Mouse (Mus musculus) lung, postnatal 0 days (tissue): ENCODE measurements around the gene Gtf3c6. TPM values are rescaled to one million over a fixed set of nuclear protein-coding genes. Genes with fewer than 3 reads are reported as not detected.
A peak's percentile ranks its signal among the peaks of the same experiment; 100 is the strongest.

Experiments used
- ATAC-seq: fragments of 200-750 bp; cut with Nextera tagmentation; 2 replicates; pipeline ENCODE4 v1.8.0; 2017; ENCODE audit warnings: moderate library complexity
- DNase-seq: peaks from one replicate; pipeline ENCODE4 v3.0.0-alpha.2; 2016; ENCODE audit warnings: low spot score
- H3K27ac ChIP-seq: fragments of 300-500 bp; sonication (generic); 2 replicates; pipeline ENCODE4 v1.5.1; 2014; ENCODE audit warnings: antibody characterized with exemption, mild to moderate bottlenecking, low read length, mixed read lengths
- H3K27me3 ChIP-seq: fragments of 300-500 bp; sonication (generic); replicated peaks from 2 replicates; pipeline ENCODE4 v1.6.1; 2014; ENCODE audit warnings: low read length, mixed read lengths; ENCODE audit not compliant: insufficient read depth
- H3K36me3 ChIP-seq: fragments of 300-500 bp; sonication (generic); 2 replicates; pipeline ENCODE4 v1.6.1; 2014; ENCODE audit warnings: low read length, mixed read lengths; ENCODE audit not compliant: insufficient read depth
- H3K4me1 ChIP-seq: fragments of 300-500 bp; sonication (generic); 2 replicates; pipeline ENCODE4 v1.6.1; 2014; ENCODE audit warnings: antibody characterized with exemption, low read depth, low read length, mixed read lengths; ENCODE audit not compliant: insufficient read depth
- H3K4me2 ChIP-seq: fragments of 300-500 bp; sonication (generic); replicated peaks from 2 replicates; pipeline ENCODE4 v1.6.1; 2014; ENCODE audit warnings: low read depth, mild to moderate bottlenecking, low read length, moderate library complexity, mixed read lengths
- H3K4me3 ChIP-seq: fragments of 300-500 bp; sonication (generic); 2 replicates; pipeline ENCODE4 v1.5.1; 2014; ENCODE audit warnings: low read depth, low read length
- H3K9ac ChIP-seq: fragments of 300-500 bp; sonication (generic); replicated peaks from 2 replicates; pipeline ENCODE4 v1.6.1; 2014; ENCODE audit warnings: low read depth, mild to moderate bottlenecking
- H3K9me3 ChIP-seq: fragments of 300-500 bp; sonication (generic); 2 replicates; pipeline ENCODE4 v1.6.1; 2016; ENCODE audit warnings: low read length, mixed read lengths
- CTCF ChIP-seq: IDR thresholded peaks from 2 replicates; pipeline ENCODE4 v1.5.1; 2016; ENCODE audit warnings: antibody characterized with exemption, mild to moderate bottlenecking
- EP300 ChIP-seq: IDR thresholded peaks from 2 replicates; pipeline ENCODE4 v1.6.1; 2016; ENCODE audit warnings: antibody characterized with exemption, mild to moderate bottlenecking, control low read depth
- WGBS: fragments of 180-500 bp; shearing (Covaris S2); extraction: QIAGEN DNeasy Blood & Tissue Kit; methylation state at CpG from one replicate; pipeline ENCODE4 v1.1.7; 2014; 5-methylcytosine and 5-hydroxymethylcytosine counted together
- polyA plus RNA-seq: library from polyadenylated mRNA; unstranded; fragments of >200 nt; fragmentation: Nextera tagmentation; extraction: Ambion mirVana; gene quantifications from 2 replicates; pipeline ENCODE4 v1.2.1, GENCODE M21; 2015

Gene Gtf3c6
- polyA plus RNA-seq, 1 experiment from 2014 or later = 35.2 TPM

DNA sequence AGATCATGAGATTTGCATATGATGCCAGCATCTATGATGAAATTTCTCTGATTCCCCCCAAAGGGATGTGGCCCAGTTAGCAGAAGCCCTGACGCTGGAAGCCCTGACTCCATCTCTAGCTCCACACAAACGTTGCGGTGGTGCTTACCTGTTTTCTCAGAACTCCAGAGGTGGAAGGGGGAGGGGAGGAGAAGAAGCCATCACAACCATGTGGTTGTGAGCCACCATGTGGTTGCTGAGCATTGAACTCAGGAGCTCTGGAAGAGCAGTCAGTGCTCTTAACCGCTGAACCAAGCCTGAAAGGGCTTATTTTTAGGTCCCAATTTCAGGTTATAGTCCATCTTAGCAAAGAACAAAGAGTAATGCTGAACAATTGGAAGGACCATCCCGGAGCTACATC lies 2.4 kb upstream of the Gtf3c6 start:
- 57% methylated on average over 5 of the region's 5 CpGs for WGBS

DNA sequence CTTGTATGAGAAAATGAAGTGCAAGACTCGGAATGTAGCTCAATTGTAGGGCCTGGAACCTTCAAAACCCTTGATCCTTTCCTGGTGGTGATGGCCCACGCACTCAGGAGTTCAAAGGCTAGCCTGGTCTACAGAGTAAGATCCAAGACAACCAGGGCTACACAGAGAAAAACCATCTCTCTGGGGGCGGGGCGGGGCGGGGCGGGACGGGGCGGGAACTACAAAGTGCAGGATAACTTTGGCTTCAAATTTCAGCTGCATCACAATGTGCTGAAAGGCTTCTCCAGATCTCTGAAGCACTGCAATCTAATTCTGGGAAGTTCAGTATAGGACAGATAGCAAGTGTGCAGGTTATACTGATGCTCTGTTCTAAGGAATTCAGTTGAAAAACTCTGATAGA lies 1.6 kb upstream of the Gtf3c6 start:
- DNase-seq = no peak
- no peak for ATAC-seq
- no peaks in the 10 kb centered on the region for H3K36me3 ChIP-seq
- no peak overlapping the region for H3K9ac ChIP-seq
- no peaks in the 10 kb centered on the region for H3K27me3 ChIP-seq
- no peak overlapping the region for H3K27ac ChIP-seq
- no peak overlapping the region for H3K4me3 ChIP-seq
- no peaks in the 10 kb centered on the region for H3K9me3 ChIP-seq
- H3K4me2 ChIP-seq = peak overlapping the region; percentile 77; the same call in 1 of the 2 replicates
- H3K4me1 ChIP-seq = no peaks in the 10 kb centered on the region; the same call in 1 of the 2 replicates
- TF ChIP-seq EP300 = no peak
- WGBS = 16% methylated on average over 8 of the region's 8 CpGs

More for the DNA sequence above, 2.4 kb upstream of the Gtf3c6 start:
- Histone ChIP-seq H3K9me3 (no peaks in the 10 kb centered on the region), H3K9ac (no peak overlapping the region), H3K27me3 (no peaks in the 10 kb centered on the region), H3K4me1 (no peaks in the 10 kb centered on the region; the same call in 1 of the 2 replicates), H3K27ac (no peak overlapping the region), H3K4me2 (no peak overlapping the region), H3K4me3 (no peak overlapping the region), H3K36me3 (no peaks in the 10 kb centered on the region)
- DNase-seq (no peak), ATAC-seq (no peak)
- TF ChIP-seq EP300 (no peak), CTCF (no peak)

DNA sequence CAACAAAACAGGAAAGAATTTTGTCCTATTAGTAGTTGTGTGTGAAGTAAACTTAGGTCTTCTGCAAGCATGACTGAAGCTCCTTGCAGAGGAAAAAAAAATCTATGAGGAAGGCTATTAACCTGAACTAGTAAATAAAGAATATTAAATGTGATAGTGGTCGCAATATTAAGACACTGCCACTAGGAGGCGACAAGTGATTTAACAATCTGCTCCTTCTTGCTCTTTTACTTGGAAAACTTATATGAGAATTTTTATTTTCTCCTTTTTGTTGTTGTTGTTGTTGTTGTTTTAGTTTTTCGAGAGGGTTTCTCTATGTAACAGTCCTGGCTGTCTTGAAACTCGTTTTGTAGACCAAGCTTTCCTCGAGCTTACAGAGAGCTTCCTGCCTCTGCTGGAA lies 1.1 kb upstream of the Gtf3c6 start:
- H3K4me3 ChIP-seq = 0 out of 2 replicates have a peak overlapping the region, but pooled peaks have one; percentile 61
- ATAC-seq (no peak), DNase-seq (peak; percentile 82)
- 0% methylated on average over 5 of the region's 5 CpGs for WGBS
- no peaks in the 10 kb centered on the region for H3K9me3 ChIP-seq
- peak; percentile 75 for TF ChIP-seq CTCF
- 0 out of 2 replicates have a peak, but pooled peaks have one; percentile 4 for TF ChIP-seq EP300
- H3K27ac ChIP-seq = peak overlapping the region; percentile 91
- H3K4me1 ChIP-seq = no peaks in the 10 kb centered on the region; the same call in 1 of the 2 replicates
- H3K36me3 ChIP-seq = no peaks in the 10 kb centered on the region
- H3K27me3 ChIP-seq = no peaks in the 10 kb centered on the region
- H3K4me2 ChIP-seq = peak overlapping the region; percentile 77
- H3K9ac ChIP-seq = peak overlapping the region; percentile 50; the same call in 1 of the 2 replicates

DNA sequence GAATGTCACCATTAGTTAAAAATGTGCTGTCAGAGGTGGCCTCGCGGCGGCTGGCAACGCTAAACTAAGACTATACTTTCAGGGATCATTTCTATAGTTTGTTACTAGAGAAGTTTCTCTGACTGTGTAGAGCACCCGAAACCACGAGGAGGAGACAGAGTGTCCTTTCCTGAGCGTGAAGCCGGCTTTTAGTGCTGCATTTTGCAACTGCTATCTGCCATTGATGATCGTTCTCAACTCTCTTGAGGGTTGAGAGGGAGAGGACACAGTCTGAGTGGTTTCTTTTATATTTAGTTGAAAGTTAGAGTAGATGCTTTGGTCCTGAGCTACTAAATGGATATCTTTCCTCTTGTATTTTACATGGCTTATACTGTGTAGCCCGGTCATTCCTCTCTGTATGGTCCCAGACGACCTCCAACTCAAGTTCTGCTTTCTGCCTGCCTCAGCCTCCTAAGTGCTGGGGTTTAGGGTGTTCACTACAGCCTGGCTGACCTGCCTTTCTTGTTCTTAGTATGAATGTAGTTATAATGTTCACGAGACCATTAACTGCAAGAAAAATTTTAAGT lies 576 bp upstream of the Gtf3c6 start:
- no peaks in the 10 kb centered on the region; the same call in 1 of the 2 replicates for H3K4me1 ChIP-seq
- peak overlapping the region; percentile 91 for H3K27ac ChIP-seq
- H3K4me3 ChIP-seq = peak overlapping the region; percentile 61
- TF ChIP-seq EP300 (0 out of 2 replicates have a peak, but pooled peaks have one; percentile 7), CTCF (peak; percentile 72)
- H3K4me2 ChIP-seq = peak overlapping the region; percentile 77
- peak; percentile 68 for ATAC-seq
- H3K27me3 ChIP-seq = no peaks in the 10 kb centered on the region
- peak; percentile 94 for DNase-seq
- H3K36me3 ChIP-seq = peaks cover 3% of the 10 kb centered on the region; the same call in 1 of the 2 replicates
- under 1% methylated on average over 12 of the region's 12 CpGs for WGBS
- no peaks in the 10 kb centered on the region for H3K9me3 ChIP-seq
- peak overlapping the region; percentile 50 for H3K9ac ChIP-seq

DNA sequence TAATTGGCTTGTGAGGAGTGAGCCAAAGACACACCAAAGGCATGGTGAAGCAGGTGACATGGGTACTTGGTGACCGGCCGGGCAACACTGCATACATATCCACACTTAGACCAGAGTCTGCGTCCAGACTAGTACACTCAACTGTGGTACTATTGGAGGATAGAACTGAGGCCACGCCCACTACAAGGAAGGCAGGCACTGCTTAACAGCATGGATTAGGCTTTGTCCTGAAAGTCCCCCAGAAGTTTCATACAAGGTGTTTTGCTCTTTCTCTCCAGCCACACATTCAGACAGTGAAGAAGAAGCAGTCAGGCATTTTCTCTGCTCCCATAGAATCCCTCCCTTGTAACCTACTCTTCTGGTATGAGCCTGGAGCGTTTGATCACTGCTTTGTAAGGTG lies 1.2 kb downstream of the Gtf3c6 start:
- Histone ChIP-seq H3K4me1 (no peaks in the 10 kb centered on the region; the same call in 1 of the 2 replicates), H3K27me3 (no peaks in the 10 kb centered on the region), H3K9me3 (no peaks in the 10 kb centered on the region), H3K4me2 (peak overlapping the region; percentile 77), H3K27ac (peak overlapping the region; percentile 91; the same call in 1 of the 2 replicates), H3K36me3 (peaks cover 3% of the 10 kb centered on the region; the same call in 1 of the 2 replicates), H3K4me3 (peak overlapping the region; percentile 61), H3K9ac (peak overlapping the region; percentile 50)
- TF ChIP-seq CTCF (no peak), EP300 (no peak)
- ATAC-seq = peak; percentile 69
- 1% methylated on average over 5 of the region's 5 CpGs for WGBS
- DNase-seq = peak; percentile 88

DNA sequence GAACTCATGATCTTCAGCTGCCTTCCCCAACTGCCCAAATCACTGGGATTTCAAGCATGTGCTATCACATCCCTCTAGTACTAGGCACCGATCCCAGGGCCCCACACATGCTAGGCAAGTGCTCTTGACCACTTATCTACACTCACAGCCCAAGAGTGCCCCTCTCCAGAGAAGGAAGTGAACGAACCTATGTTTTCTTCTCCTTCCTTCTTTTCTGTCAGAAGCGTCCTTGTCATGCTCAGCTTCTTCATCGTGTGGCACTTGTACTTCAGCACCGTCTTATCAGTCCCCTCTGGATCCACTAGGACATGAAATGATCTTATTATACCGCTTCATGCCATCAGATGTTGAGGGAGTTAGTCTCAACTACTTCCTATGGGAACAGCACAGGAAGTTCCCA lies 6.9 kb downstream of the Gtf3c6 start:
- Histone ChIP-seq H3K9me3 (no peaks in the 10 kb centered on the region), H3K4me3 (no peak overlapping the region), H3K9ac (no peak overlapping the region), H3K4me2 (no peak overlapping the region), H3K4me1 (peaks cover 4% of the 10 kb centered on the region; the same call in 1 of the 2 replicates), H3K27ac (no peak overlapping the region), H3K27me3 (no peaks in the 10 kb centered on the region), H3K36me3 (peaks cover 8% of the 10 kb centered on the region; the same call in 1 of the 2 replicates)
- TF ChIP-seq CTCF = no peak
- no peak for TF ChIP-seq EP300
- ATAC-seq (no peak), DNase-seq (no peak)
- WGBS = 49% methylated on average over 6 of the region's 6 CpGs
